Mouse (Mus musculus): ENCODE measurements around the gene Rnf222. TPM values are rescaled to one million over a fixed set of nuclear protein-coding genes. Genes with fewer than 3 reads are reported as not detected.

The Rnf222 gene
- 0.01 TPM in 1 of 2 replicates, not detected in the other for polyA plus RNA-seq (2012)

GRCm38 (mm10) chr11:68888253-68888652 lies at the start of gene Rnf222:
Gene Rnf222 (plus strand): TSS chr11:68888553.
- H3K4me1 ChIP-seq (ENCODE audit: control insufficient read depth): peaks cover 54% of the 10 kb centered on the region
- no peak for TF ChIP-seq TAL1 (IDR thresholded peaks at IDR 0.05; ENCODE audit: low read length)
- TF ChIP-seq GATA1 (IDR thresholded peaks at IDR 0.05; ENCODE audit: low read length): no peak
- H3K4me3 ChIP-seq (replicated peaks): no peak within 1 kb of the TSS
- no peaks in the 10 kb centered on the region for H3K27me3 ChIP-seq (ENCODE audit: control insufficient read depth)
- no peaks in the 10 kb centered on the region for H3K36me3 ChIP-seq (ENCODE audit: control insufficient read depth)
- H3K9me3 ChIP-seq (ENCODE audit: control insufficient read depth, low read length): no peaks in the 10 kb centered on the region

GRCm38 (mm10) chr11:68839606-68840005 lies 48.7 kb upstream of the Rnf222 start:
- Histone ChIP-seq H3K9me3 (ENCODE audit: control insufficient read depth, low read length) (no peaks in the 10 kb centered on the region), H3K4me3 (replicated peaks) (no peak overlapping the region), H3K4me1 (ENCODE audit: control insufficient read depth) (no peaks in the 10 kb centered on the region), H3K36me3 (ENCODE audit: control insufficient read depth) (peaks cover 78% of the 10 kb centered on the region), H3K27me3 (ENCODE audit: control insufficient read depth) (no peaks in the 10 kb centered on the region)
- TF ChIP-seq GATA1 (IDR thresholded peaks at IDR 0.05; ENCODE audit: low read length) (no peak), TAL1 (IDR thresholded peaks at IDR 0.05; ENCODE audit: low read length) (no peak)

- Histone ChIP-seq H3K4me3 (replicated peaks) (peak overlapping the region; percentile 97), H3K27me3 (ENCODE audit: control insufficient read depth) (no peaks in the 10 kb centered on the region), H3K4me1 (ENCODE audit: control insufficient read depth) (peaks cover 50% of the 10 kb centered on the region), H3K9me3 (ENCODE audit: control insufficient read depth, low read length) (no peaks in the 10 kb centered on the region), H3K36me3 (ENCODE audit: control insufficient read depth) (peaks cover 21% of the 10 kb centered on the region)
- TF ChIP-seq GATA1 (IDR thresholded peaks at IDR 0.05; ENCODE audit: low read length) (no peak), TAL1 (IDR thresholded peaks at IDR 0.05; ENCODE audit: low read length) (no peak)
Measured at GRCm38 (mm10) chr11:68850862-68851261, 37.5 kb upstream of the Rnf222 start.

- H3K27me3 ChIP-seq (ENCODE audit: control insufficient read depth): no peaks in the 10 kb centered on the region
- TF ChIP-seq GATA1 (IDR thresholded peaks at IDR 0.05; ENCODE audit: low read length): no peak
- TF ChIP-seq TAL1 (IDR thresholded peaks at IDR 0.05; ENCODE audit: low read length): no peak
- peaks cover 16% of the 10 kb centered on the region for H3K36me3 ChIP-seq (ENCODE audit: control insufficient read depth)
- peak overlapping the region; percentile 97 for H3K4me3 ChIP-seq (replicated peaks)
- no peaks in the 10 kb centered on the region for H3K9me3 ChIP-seq (ENCODE audit: control insufficient read depth, low read length)
- peaks cover 59% of the 10 kb centered on the region for H3K4me1 ChIP-seq (ENCODE audit: control insufficient read depth)
Measured at GRCm38 (mm10) chr11:68851644-68852485, 36.5 kb upstream of the Rnf222 start.

GRCm38 (mm10) chr11:68852486-68852901 lies 35.9 kb upstream of the Rnf222 start:
- Histone ChIP-seq H3K27me3 (ENCODE audit: control insufficient read depth) (no peaks in the 10 kb centered on the region), H3K4me1 (ENCODE audit: control insufficient read depth) (peaks cover 60% of the 10 kb centered on the region), H3K4me3 (replicated peaks) (peak overlapping the region; percentile 97), H3K9me3 (ENCODE audit: control insufficient read depth, low read length) (no peaks in the 10 kb centered on the region), H3K36me3 (ENCODE audit: control insufficient read depth) (peaks cover 14% of the 10 kb centered on the region)
- TF ChIP-seq TAL1 (IDR thresholded peaks at IDR 0.05; ENCODE audit: low read length): no peak
- no peak for TF ChIP-seq GATA1 (IDR thresholded peaks at IDR 0.05; ENCODE audit: low read length)

- TF ChIP-seq TAL1 (IDR thresholded peaks at IDR 0.05; ENCODE audit: low read length) (no peak), GATA1 (IDR thresholded peaks at IDR 0.05; ENCODE audit: low read length) (no peak)
- H3K4me3 ChIP-seq (replicated peaks): peak overlapping the region; percentile 97
- H3K27me3 ChIP-seq (ENCODE audit: control insufficient read depth): no peaks in the 10 kb centered on the region
- H3K36me3 ChIP-seq (ENCODE audit: control insufficient read depth): peaks cover 14% of the 10 kb centered on the region
- H3K4me1 ChIP-seq (ENCODE audit: control insufficient read depth): peaks cover 60% of the 10 kb centered on the region
- no peaks in the 10 kb centered on the region for H3K9me3 ChIP-seq (ENCODE audit: control insufficient read depth, low read length)
Measured at GRCm38 (mm10) chr11:68852932-68853409, 35.4 kb upstream of the Rnf222 start.

- Histone ChIP-seq H3K27me3 (ENCODE audit: control insufficient read depth) (no peaks in the 10 kb centered on the region), H3K9me3 (ENCODE audit: control insufficient read depth, low read length) (no peaks in the 10 kb centered on the region), H3K4me1 (ENCODE audit: control insufficient read depth) (peaks cover 60% of the 10 kb centered on the region), H3K36me3 (ENCODE audit: control insufficient read depth) (peaks cover 9% of the 10 kb centered on the region), H3K4me3 (replicated peaks) (peak overlapping the region; percentile 97)
- TF ChIP-seq GATA1 (IDR thresholded peaks at IDR 0.05; ENCODE audit: low read length) (no peak), TAL1 (IDR thresholded peaks at IDR 0.05; ENCODE audit: low read length) (no peak)
Measured at GRCm38 (mm10) chr11:68853611-68854401, 34.5 kb upstream of the Rnf222 start.

- Histone ChIP-seq H3K27me3 (ENCODE audit: control insufficient read depth) (no peaks in the 10 kb centered on the region), H3K9me3 (ENCODE audit: control insufficient read depth, low read length) (no peaks in the 10 kb centered on the region), H3K4me3 (replicated peaks) (no peak overlapping the region), H3K4me1 (ENCODE audit: control insufficient read depth) (peaks cover 58% of the 10 kb centered on the region), H3K36me3 (ENCODE audit: control insufficient read depth) (peaks cover 4% of the 10 kb centered on the region)
- TF ChIP-seq GATA1 (IDR thresholded peaks at IDR 0.05; ENCODE audit: low read length) (no peak), TAL1 (IDR thresholded peaks at IDR 0.05; ENCODE audit: low read length) (no peak)
Measured at GRCm38 (mm10) chr11:68854621-68855020, 33.7 kb upstream of the Rnf222 start.

- H3K36me3 ChIP-seq (ENCODE audit: control insufficient read depth): no peaks in the 10 kb centered on the region
- H3K9me3 ChIP-seq (ENCODE audit: control insufficient read depth, low read length): no peaks in the 10 kb centered on the region
- H3K4me3 ChIP-seq (replicated peaks): no peak overlapping the region
- H3K27me3 ChIP-seq (ENCODE audit: control insufficient read depth): 0 out of 2 replicates have a peak, but pooled peaks cover 4% of the 10 kb centered on the region
- peaks cover 40% of the 10 kb centered on the region for H3K4me1 ChIP-seq (ENCODE audit: control insufficient read depth)
- no peak for TF ChIP-seq TAL1 (IDR thresholded peaks at IDR 0.05; ENCODE audit: low read length)
- TF ChIP-seq GATA1 (IDR thresholded peaks at IDR 0.05; ENCODE audit: low read length): no peak
Measured at GRCm38 (mm10) chr11:68857329-68857728, 31.0 kb upstream of the Rnf222 start.

Measured in erythroblast, embryonic 14.5 days (primary cell).